Mouse (Mus musculus): ENCODE results near the gene Kif3c. TPM values are rescaled to one million over a fixed set of nuclear protein-coding genes. Genes with fewer than 3 reads are reported as not detected.
A peak's percentile ranks its signal among the peaks of the same experiment; 100 is the strongest.

Kif3c gene
- polyA plus RNA-seq, 1 experiment = 3.0 TPM

DNA sequence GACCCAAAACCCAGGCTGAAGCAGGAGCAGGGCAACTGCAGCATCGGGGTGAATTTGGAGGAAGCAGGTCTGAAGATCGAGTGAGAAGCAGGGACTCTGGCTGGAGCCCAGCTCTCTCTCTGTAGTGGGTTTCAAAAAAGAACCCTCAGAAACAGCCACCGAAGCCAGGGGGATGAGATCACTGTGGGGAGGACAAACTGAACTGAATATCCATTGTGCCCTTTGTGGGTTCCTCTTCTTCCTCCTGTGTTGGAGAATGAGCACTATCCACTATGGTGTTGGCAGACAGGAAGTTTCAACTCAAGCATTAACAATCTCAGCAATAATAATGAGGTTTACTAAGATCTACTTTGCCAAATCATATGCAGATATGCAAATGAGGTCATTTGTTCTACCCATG, 7.1 kb downstream of the Kif3c start:
- TF ChIP-seq POLR2A (IDR thresholded peaks at IDR 0.05; ENCODE audit: borderline replicate concordance, control insufficient read depth, low read depth, low read length) (no peak), CTCF (IDR thresholded peaks at IDR 0.05; ENCODE audit: control insufficient read depth, insufficient read depth, low read length) (no peak)
- Histone ChIP-seq H3K4me1 (ENCODE audit: control insufficient read depth, insufficient read depth, low read length) (no peaks in the 10 kb centered on the region), H3K4me3 (replicated peaks; ENCODE audit: control insufficient read depth, low read depth, low read length) (no peak overlapping the region), H3K27ac (ENCODE audit: control insufficient read depth, insufficient read depth, low read depth, low read length, poor library complexity) (no peak overlapping the region)
- WGBS = 28% methylated on average over 3 of the region's 3 CpGs

DNA sequence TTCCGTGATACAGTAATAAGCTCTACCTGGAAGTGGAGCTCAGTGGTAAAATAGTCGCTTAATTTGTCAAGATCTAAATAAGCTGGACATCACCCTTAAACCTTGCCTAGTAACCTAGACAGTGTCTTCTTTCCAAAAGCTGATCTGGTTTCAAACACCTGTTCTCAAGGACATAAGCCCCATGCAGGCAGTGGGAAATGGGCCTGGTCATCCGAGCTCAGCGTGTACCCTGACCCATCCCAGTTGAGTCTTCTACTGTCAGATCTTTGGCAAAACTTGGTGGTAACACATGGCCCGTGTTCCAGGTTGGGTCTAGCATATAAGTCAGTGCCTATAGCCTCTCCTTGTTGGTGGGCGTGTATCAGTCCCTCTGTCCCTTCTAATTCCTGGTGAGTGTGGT, 8.6 kb downstream of the Kif3c start:
- no peak overlapping the region for H3K27ac ChIP-seq (ENCODE audit: control insufficient read depth, insufficient read depth, low read depth, low read length, poor library complexity)
- 74% methylated on average over 6 of the region's 6 CpGs for WGBS
- no peak overlapping the region for H3K4me3 ChIP-seq (replicated peaks; ENCODE audit: control insufficient read depth, low read depth, low read length)
- TF ChIP-seq CTCF (IDR thresholded peaks at IDR 0.05; ENCODE audit: control insufficient read depth, insufficient read depth, low read length) = no peak
- TF ChIP-seq POLR2A (IDR thresholded peaks at IDR 0.05; ENCODE audit: borderline replicate concordance, control insufficient read depth, low read depth, low read length) = no peak
- no peaks in the 10 kb centered on the region for H3K4me1 ChIP-seq (ENCODE audit: control insufficient read depth, insufficient read depth, low read length)

- TF ChIP-seq POLR2A (IDR thresholded peaks at IDR 0.05; ENCODE audit: borderline replicate concordance, control insufficient read depth, low read depth, low read length) (no peak), CTCF (IDR thresholded peaks at IDR 0.05; ENCODE audit: control insufficient read depth, insufficient read depth, low read length) (no peak)
- 84% methylated on average over 5 of the region's 5 CpGs for WGBS
- no peak overlapping the region for H3K4me3 ChIP-seq (replicated peaks; ENCODE audit: control insufficient read depth, low read depth, low read length)
- no peak overlapping the region for H3K27ac ChIP-seq (ENCODE audit: control insufficient read depth, insufficient read depth, low read depth, low read length, poor library complexity)
- no peaks in the 10 kb centered on the region for H3K4me1 ChIP-seq (ENCODE audit: control insufficient read depth, insufficient read depth, low read length)
Observed at GRCm38 (mm10) chr12:3374552-3374951, 9.6 kb downstream of the Kif3c start.

- H3K4me1 ChIP-seq (ENCODE audit: control insufficient read depth, insufficient read depth, low read length) = no peaks in the 10 kb centered on the region
- H3K27ac ChIP-seq (ENCODE audit: control insufficient read depth, insufficient read depth, low read depth, low read length, poor library complexity) = no peak overlapping the region
- 40% methylated on average over 3 of the region's 3 CpGs for WGBS
- TF ChIP-seq CTCF (IDR thresholded peaks at IDR 0.05; ENCODE audit: control insufficient read depth, insufficient read depth, low read length) (peak; percentile 41; the same call in 1 of the 2 replicates), POLR2A (IDR thresholded peaks at IDR 0.05; ENCODE audit: borderline replicate concordance, control insufficient read depth, low read depth, low read length) (no peak)
- H3K4me3 ChIP-seq (replicated peaks; ENCODE audit: control insufficient read depth, low read depth, low read length) = no peak overlapping the region
Observed at GRCm38 (mm10) chr12:3377190-3377589, 12.3 kb downstream of the Kif3c start.

GRCm38 (mm10) chr12:3377755-3378154, 12.8 kb downstream of the Kif3c start:
- WGBS = 83% methylated on average over 5 of the region's 5 CpGs
- H3K4me3 ChIP-seq (replicated peaks; ENCODE audit: control insufficient read depth, low read depth, low read length) = no peak overlapping the region
- H3K4me1 ChIP-seq (ENCODE audit: control insufficient read depth, insufficient read depth, low read length) = no peaks in the 10 kb centered on the region
- TF ChIP-seq POLR2A (IDR thresholded peaks at IDR 0.05; ENCODE audit: borderline replicate concordance, control insufficient read depth, low read depth, low read length) (no peak), CTCF (IDR thresholded peaks at IDR 0.05; ENCODE audit: control insufficient read depth, insufficient read depth, low read length) (no peak)
- H3K27ac ChIP-seq (ENCODE audit: control insufficient read depth, insufficient read depth, low read depth, low read length, poor library complexity) = no peak overlapping the region

- no peak overlapping the region for H3K27ac ChIP-seq (ENCODE audit: control insufficient read depth, insufficient read depth, low read depth, low read length, poor library complexity)
- TF ChIP-seq CTCF (IDR thresholded peaks at IDR 0.05; ENCODE audit: control insufficient read depth, insufficient read depth, low read length) (no peak), POLR2A (IDR thresholded peaks at IDR 0.05; ENCODE audit: borderline replicate concordance, control insufficient read depth, low read depth, low read length) (no peak)
- no peaks in the 10 kb centered on the region for H3K4me1 ChIP-seq (ENCODE audit: control insufficient read depth, insufficient read depth, low read length)
- H3K4me3 ChIP-seq (replicated peaks; ENCODE audit: control insufficient read depth, low read depth, low read length) = no peak overlapping the region
- WGBS = 70% methylated on average over 1 of the region's 1 CpGs
Observed at GRCm38 (mm10) chr12:3384860-3385259, 19.9 kb downstream of the Kif3c start.

DNA sequence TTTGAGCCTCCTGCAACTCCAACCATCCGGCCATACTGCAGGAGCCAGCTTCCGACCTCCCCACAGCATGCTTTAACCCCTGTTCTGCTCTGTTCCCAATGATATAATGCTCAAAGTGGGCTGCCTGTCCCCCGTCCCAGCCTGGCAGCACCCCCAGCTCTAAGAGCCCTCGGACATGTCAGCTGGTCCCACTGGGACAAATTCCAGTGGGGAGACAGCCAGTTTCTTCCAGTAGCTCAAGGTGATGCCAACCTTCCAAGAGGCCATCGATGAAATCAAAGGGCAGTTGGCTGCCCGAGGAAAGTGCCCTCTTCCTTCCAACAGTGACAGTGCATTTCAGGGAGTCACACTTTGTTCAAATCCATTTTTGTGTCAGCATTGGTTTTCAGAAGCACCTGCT, 20.3 kb downstream of the Kif3c start:
- Histone ChIP-seq H3K4me3 (replicated peaks; ENCODE audit: control insufficient read depth, low read depth, low read length) (no peak overlapping the region), H3K27ac (ENCODE audit: control insufficient read depth, insufficient read depth, low read depth, low read length, poor library complexity) (no peak overlapping the region), H3K4me1 (ENCODE audit: control insufficient read depth, insufficient read depth, low read length) (no peaks in the 10 kb centered on the region)
- 47% methylated on average over 6 of the region's 6 CpGs for WGBS
- no peak for TF ChIP-seq POLR2A (IDR thresholded peaks at IDR 0.05; ENCODE audit: borderline replicate concordance, control insufficient read depth, low read depth, low read length)
- no peak for TF ChIP-seq CTCF (IDR thresholded peaks at IDR 0.05; ENCODE audit: control insufficient read depth, insufficient read depth, low read length)

- Histone ChIP-seq H3K4me3 (replicated peaks; ENCODE audit: control insufficient read depth, low read depth, low read length) (no peak overlapping the region), H3K27ac (ENCODE audit: control insufficient read depth, insufficient read depth, low read depth, low read length, poor library complexity) (no peak overlapping the region), H3K4me1 (ENCODE audit: control insufficient read depth, insufficient read depth, low read length) (no peaks in the 10 kb centered on the region)
- TF ChIP-seq CTCF (IDR thresholded peaks at IDR 0.05; ENCODE audit: control insufficient read depth, insufficient read depth, low read length) = no peak
- TF ChIP-seq POLR2A (IDR thresholded peaks at IDR 0.05; ENCODE audit: borderline replicate concordance, control insufficient read depth, low read depth, low read length) = no peak
- 34% methylated on average over 10 of the region's 10 CpGs for WGBS
Observed at GRCm38 (mm10) chr12:3385940-3386339, 21.0 kb downstream of the Kif3c start.

DNA sequence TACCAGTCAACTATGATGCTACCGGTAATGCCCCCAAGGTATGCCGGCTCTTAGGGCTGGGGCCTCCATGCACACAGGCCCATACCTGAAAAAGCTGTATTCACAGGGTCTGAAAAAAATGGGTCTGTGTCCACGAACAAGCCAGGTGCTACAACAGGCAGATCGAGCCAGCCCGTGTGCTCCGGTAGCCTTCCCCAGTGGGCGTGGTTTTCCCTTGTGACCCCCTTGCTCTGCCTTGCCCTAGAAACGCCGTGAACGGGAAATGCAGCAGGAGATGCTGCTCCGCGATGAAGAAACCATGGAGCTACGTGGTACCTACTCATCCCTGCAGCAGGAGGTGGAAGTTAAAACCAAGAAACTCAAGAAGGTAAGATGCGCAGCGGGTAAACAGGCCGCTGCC, 23.0 kb downstream of the Kif3c start:
- Histone ChIP-seq H3K4me1 (ENCODE audit: control insufficient read depth, insufficient read depth, low read length) (no peaks in the 10 kb centered on the region), H3K27ac (ENCODE audit: control insufficient read depth, insufficient read depth, low read depth, low read length, poor library complexity) (no peak overlapping the region), H3K4me3 (replicated peaks; ENCODE audit: control insufficient read depth, low read depth, low read length) (no peak overlapping the region)
- 91% methylated on average over 16 of the region's 16 CpGs for WGBS
- TF ChIP-seq CTCF (IDR thresholded peaks at IDR 0.05; ENCODE audit: control insufficient read depth, insufficient read depth, low read length) (no peak), POLR2A (IDR thresholded peaks at IDR 0.05; ENCODE audit: borderline replicate concordance, control insufficient read depth, low read depth, low read length) (no peak)
